Mouse (Mus musculus) hindlimb bud, embryonic 11.5 days (tissue): ENCODE measurements at regions not wholly inside any gene's neighbourhood (a gene's known extent, or its start where the extent isn't known, plus 50 kb on each side); places are given as distances from the start of the nearest gene placed in this dataset.

Experiments
- DNase-seq: peaks from one replicate; pipeline ENCODE4 v3.0.0-alpha.2; 2012; ENCODE audit warnings: low read depth, low spot score; ENCODE audit errors: extremely low spot score

- no peak for DNase-seq
Observed at GRCm38 (mm10) chr2:72749495-72749894, 230.8 kb downstream of the Sp3 start.

GRCm38 (mm10) chr2:72751441-72751840, 228.8 kb downstream of the Sp3 start:
- DNase-seq, result no peak

- DNase-seq, result no peak
Observed at GRCm38 (mm10) chr2:72752624-72753176, 227.5 kb downstream of the Sp3 start.

- DNase-seq, result no peak
Observed at GRCm38 (mm10) chr2:72753788-72754713, 226.2 kb downstream of the Sp3 start.

GRCm38 (mm10) chr2:72763454-72763853, 216.8 kb downstream of the Sp3 start:
- no peak for DNase-seq

GRCm38 (mm10) chr2:72769030-72769630, 211.1 kb downstream of the Sp3 start:
- DNase-seq, result no peak

- no peak for DNase-seq
Observed at GRCm38 (mm10) chr2:72773401-72773800, 206.8 kb downstream of the Sp3 start.

- no peak for DNase-seq
Observed at GRCm38 (mm10) chr2:72777330-72777729, 202.9 kb downstream of the Sp3 start.

GRCm38 (mm10) chr2:72777806-72778510, 202.3 kb downstream of the Sp3 start:
- no peak for DNase-seq

GRCm38 (mm10) chr2:72779268-72780163, 200.7 kb downstream of the Sp3 start:
- no peak for DNase-seq

GRCm38 (mm10) chr2:72781369-72782275, 198.6 kb downstream of the Sp3 start:
- DNase-seq, result no peak

- no peak for DNase-seq
Observed at GRCm38 (mm10) chr2:72782355-72782754, 197.9 kb downstream of the Sp3 start.

GRCm38 (mm10) chr2:72785365-72786043, 194.7 kb downstream of the Sp3 start:
- DNase-seq, result no peak

- no peak for DNase-seq
Observed at GRCm38 (mm10) chr2:72786044-72786737, 194.1 kb downstream of the Sp3 start.

- DNase-seq, result no peak
Observed at GRCm38 (mm10) chr2:72787616-72788015, 192.6 kb downstream of the Sp3 start.

GRCm38 (mm10) chr2:72791496-72791895, 188.8 kb downstream of the Sp3 start:
- no peak for DNase-seq

- no peak for DNase-seq
Observed at GRCm38 (mm10) chr2:72793424-72793823, 186.8 kb downstream of the Sp3 start.

GRCm38 (mm10) chr2:72794501-72794900, 185.7 kb downstream of the Sp3 start:
- DNase-seq, result no peak
